Mouse (Mus musculus) MEL (cell line): ENCODE results near the gene Gm27029.

Source experiments
- CTCF ChIP-seq, 3 experiments: IDR thresholded peaks in 2 of 3; conservative IDR thresholded peaks in 1 of 3; 2 replicates each; pipeline ENCODE4 v1.5.1; 2011 to 2012; ENCODE audit warnings: low read length in 3 of 3, low read depth in 2 of 3, mild to moderate bottlenecking in 2 of 3, improper control_type of control experiment in 1 of 3, inconsistent platforms in 1 of 3, mixed read lengths in 1 of 3, moderate library complexity in 1 of 3; ENCODE audit not compliant: control insufficient read depth in 1 of 3, insufficient read depth in 1 of 3, poor library complexity in 1 of 3, severe bottlenecking in 1 of 3
- EP300 ChIP-seq, 2 experiments: IDR thresholded peaks; 2 replicates each; pipeline ENCODE4 v1.6.1; 2011; ENCODE audit warnings: improper control_type of control experiment in 2 of 2, low read length in 2 of 2, low read depth in 1 of 2, mild to moderate bottlenecking in 1 of 2
- GATA1 ChIP-seq: IDR thresholded peaks from 2 replicates; pipeline ENCODE4 v1.6.1; 2011; ENCODE audit warnings: low read depth, low read length, improper control_type of control experiment
- MAX ChIP-seq: IDR thresholded peaks from 2 replicates; pipeline ENCODE4 v1.6.1; 2011; ENCODE audit warnings: low read length, improper control_type of control experiment
- POLR2A ChIP-seq, 2 experiments: IDR thresholded peaks; 2 replicates each; pipeline ENCODE4 v1.6.1; 2011 to 2012; ENCODE audit warnings: low read length in 2 of 2, mild to moderate bottlenecking in 2 of 2, control low read depth in 1 of 2, improper control_type of control experiment in 1 of 2, low read depth in 1 of 2, moderate library complexity in 1 of 2; ENCODE audit not compliant: control insufficient read depth in 1 of 2, insufficient read depth in 1 of 2, poor library complexity in 1 of 2
- POLR2AphosphoS5 ChIP-seq: IDR thresholded peaks from 2 replicates; pipeline ENCODE4 v1.6.1; 2012; ENCODE audit warnings: low read depth, borderline replicate concordance, mild to moderate bottlenecking, inconsistent platforms, low read length, moderate library complexity, mixed read lengths

DNA sequence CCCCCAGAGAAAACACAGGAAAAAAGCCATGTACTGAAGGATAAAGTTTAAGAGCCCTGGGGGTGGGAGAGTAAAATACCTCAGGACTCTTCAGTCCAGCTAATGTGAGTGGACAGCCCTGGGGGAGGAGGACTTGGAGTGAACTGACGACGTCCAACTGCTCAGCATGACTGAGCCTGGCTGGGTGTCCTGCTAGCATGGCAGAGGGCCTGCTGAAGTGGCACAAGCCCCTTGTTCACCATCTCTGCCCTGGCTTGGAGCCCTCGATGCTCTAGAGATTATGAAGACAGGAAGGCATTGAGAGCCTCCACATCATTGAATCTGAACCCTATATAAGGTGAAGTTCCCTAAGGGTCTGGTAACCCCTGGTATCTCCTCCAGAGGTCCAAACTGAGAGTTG is 47.3 kb upstream of the Gm27029 start:
- TF ChIP-seq EP300 (IDR thresholded peaks at IDR 0.05; ENCODE audit: low read depth in 1 of 2, low read length in 2 of 2) (no peak), CTCF (IDR thresholded peaks at IDR 0.05 in 2 of 3, conservative IDR thresholded peaks at IDR 0.05 in 1 of 3; ENCODE audit: control insufficient read depth in 1 of 3, insufficient read depth in 1 of 3, low read depth in 2 of 3, low read length in 3 of 3, poor library complexity in 1 of 3, severe bottlenecking in 1 of 3) (no peak), POLR2AphosphoS5 (no peak), GATA1 (no peak), MAX (no peak), POLR2A (IDR thresholded peaks at IDR 0.05; ENCODE audit: control insufficient read depth in 1 of 2, insufficient read depth in 1 of 2, low read depth in 1 of 2, low read length in 2 of 2, poor library complexity in 1 of 2) (no peak)
